Mouse (Mus musculus) ES-Bruce4 (cell line): ENCODE results near the gene Olfr3.

ENCODE experiments used
- CTCF ChIP-seq: IDR thresholded peaks from one replicate; pipeline ENCODE4 v1.8.1; 2011; ENCODE audit warnings: low read depth, low read length
- EP300 ChIP-seq: IDR thresholded peaks from 2 replicates; pipeline ENCODE4 v1.6.1; 2011; ENCODE audit warnings: low read depth, low read length; ENCODE audit not compliant: insufficient read depth
- POLR2A ChIP-seq: IDR thresholded peaks from one replicate; pipeline ENCODE4 v1.8.1; 2011; ENCODE audit warnings: low read length; ENCODE audit not compliant: insufficient read depth

DNA sequence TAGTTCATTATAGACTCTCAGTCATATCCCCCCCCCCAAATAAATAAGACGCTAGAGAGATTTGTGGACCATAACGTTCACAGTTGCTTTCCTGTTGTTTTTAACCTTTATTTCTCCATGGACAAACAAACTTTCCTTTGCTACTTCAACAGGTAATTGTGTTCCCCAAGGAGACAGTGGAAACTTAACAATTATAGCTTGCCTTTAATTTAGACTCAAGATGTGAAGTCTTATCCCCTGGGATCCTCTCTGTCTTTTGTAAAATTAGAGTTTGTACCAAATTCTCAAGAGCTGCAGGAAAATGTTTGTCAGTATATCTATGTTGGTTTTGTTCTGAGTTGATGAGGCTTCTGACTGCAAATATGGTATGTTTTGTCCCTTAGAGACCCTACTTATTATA, 32.9 kb downstream of the Olfr3 start, which contains the start of gene Olfr348:
- no peak for TF ChIP-seq POLR2A
- no peak for TF ChIP-seq CTCF
- TF ChIP-seq EP300: no peak
